Mouse (Mus musculus) heart, postnatal 36 days (tissue): Measurements from ENCODE around the gene Plxna2. TPM values are rescaled to one million over a fixed set of nuclear protein-coding genes. Genes with fewer than 3 reads are reported as not detected.

Experiments
- DNase-seq, 2 experiments: peaks; one replicate each; pipeline ENCODE4 v3.0.0; 2021 to 2022
- intact Hi-C: fragments of 180-260 bp; cut with DNase I; formaldehyde crosslinking; loops from one replicate; pipeline ENCODE4 v1.15.1; 2025
- total RNA-seq, 2 experiments: library from RNA; stranded (reverse); gene quantifications; 2 replicates each; pipeline ENCODE4 v1.2.3; 2021

Gene Plxna2
- total RNA-seq, 2 experiments from 2014 or later = 24.1 to 31.9 TPM

DNA sequence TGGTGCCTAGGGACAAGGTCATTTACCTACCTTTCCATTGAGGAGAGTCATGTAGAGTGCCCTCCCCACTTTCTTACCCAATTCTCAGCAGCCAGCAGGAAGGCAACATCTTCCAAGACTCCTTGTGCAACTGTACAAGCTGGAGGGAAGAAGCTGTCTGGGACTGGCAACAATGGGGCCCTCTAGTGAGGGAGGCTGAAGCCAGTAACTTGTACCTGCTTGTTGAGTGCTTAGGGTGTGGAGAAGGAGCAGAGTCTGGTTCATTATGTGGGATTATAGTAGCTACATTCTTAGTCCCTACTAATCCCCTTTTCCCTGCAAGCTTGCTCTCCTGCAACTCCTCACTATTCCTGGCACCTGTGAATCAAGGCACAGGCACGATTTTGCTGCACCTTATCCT lies 32.1 kb downstream of the Plxna2 start:
- DNase-seq = no peak
- intact Hi-C loops = no loop called here

DNA sequence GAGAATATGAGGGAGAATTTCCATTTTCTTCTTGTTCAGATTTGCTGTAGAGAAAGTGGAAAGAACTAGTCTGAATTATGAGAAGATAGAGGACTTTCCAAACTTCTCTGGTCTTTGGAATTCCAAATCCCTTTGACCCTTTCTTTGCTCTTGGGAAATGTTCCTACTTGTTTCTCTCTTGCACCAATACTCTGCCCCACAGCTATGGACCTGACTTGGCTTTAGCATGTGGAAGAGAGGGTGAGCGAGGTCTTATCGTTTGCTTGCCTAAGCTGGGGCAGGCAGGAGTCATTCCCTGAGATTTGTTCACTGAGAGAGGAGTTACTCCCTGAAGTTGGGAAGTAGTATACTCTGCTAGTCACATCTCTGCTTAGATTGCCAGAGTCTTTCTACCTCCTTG lies 32.5 kb downstream of the Plxna2 start:
- DNase-seq = no peak
- intact Hi-C loops = no loop called here

DNA sequence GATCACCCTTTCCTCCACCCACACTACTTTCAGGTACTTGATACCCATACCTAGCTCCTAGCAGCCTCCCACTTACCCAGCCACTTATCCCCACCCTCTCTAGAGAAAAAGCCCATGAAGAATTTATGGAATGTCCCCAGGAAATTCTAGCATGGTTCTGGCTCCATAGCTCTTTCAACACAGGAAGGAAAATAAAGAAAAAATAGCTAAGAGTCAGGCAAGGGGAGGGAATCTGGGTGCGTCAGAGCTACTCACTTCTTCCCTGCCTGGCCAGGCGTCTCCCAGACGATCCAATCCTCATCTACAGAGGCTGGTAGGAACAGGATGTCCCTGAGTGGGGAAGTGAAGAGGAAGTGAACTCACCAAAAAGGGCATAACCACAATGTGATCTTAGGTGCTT lies 34.0 kb downstream of the Plxna2 start:
- peak; percentile 41 to 46 for DNase-seq
- intact Hi-C loops = loop anchor here (1.0 kb wide), 1 partner anchor 32 kb away; no protein-coding TSS in a partner anchor

DNA sequence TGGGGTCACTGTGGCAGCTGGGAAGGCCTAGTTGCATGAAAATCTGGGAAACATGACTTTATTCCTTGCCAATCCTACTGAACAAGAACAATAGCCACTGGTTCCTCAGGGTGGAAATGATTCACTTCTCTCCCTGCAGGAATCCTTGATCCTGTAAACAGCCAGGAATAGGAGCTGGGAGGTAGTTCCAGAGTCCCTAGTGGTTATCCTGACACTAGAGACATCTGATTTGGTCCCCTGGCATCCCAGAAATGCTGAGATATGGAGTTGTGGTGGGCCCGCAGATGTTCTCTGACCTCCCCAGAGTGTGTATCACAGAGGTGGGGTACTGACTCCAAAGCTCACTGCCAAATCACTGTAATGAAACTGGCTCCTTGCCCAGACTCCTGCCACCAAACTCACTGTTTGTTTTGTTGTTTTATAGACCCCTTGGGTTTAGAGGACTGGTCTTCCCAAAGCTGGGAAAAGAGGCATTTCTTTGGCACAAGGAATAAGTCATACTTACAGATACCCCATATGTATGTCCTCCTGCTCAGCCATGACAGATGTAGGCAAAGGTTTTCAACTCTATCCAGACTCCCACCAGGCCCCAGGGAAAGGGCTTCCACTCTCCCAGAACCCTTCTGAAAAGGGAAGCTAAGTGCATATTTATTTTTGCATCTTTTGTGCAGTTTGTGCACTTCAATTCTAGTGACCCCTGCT lies 40.6 kb downstream of the Plxna2 start:
- intact Hi-C loops = no loop called here
- peak in 1 of 2 experiments; percentile 57 for DNase-seq

DNA sequence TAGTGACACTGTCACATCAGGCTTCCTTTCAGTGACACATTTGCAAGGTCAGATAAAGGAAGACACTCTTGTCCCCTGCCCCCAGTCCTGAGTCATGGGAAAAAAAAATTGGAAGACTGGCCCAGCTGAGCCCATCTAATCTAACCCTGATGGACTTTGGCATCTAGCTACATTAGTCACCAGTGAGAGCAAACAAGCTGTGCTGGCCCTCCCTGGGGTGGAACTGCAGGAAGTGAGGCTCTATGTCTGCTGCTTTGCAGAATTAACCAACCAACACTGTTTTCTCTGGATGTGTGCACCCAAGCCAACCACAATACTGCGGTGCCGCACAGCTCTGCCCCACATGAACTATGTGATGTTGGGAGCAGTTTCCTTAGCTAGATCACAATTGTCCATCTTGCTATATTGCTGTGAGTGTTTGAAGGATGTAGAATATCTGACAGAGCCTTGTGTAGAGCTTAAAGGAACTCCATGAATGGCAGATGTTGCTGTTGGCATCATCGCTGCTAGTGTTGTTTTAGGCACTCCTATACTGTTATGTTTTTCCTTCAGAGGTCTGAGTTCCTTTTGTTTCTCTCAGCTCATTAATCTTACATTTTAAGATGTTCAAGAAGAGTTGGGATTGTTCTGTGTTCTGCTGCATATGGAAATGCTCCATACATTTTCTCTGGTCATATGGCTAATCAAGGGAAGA lies 42.6 kb downstream of the Plxna2 start:
- DNase-seq = peak; percentile 55 to 68
- intact Hi-C loops = no loop called here

DNA sequence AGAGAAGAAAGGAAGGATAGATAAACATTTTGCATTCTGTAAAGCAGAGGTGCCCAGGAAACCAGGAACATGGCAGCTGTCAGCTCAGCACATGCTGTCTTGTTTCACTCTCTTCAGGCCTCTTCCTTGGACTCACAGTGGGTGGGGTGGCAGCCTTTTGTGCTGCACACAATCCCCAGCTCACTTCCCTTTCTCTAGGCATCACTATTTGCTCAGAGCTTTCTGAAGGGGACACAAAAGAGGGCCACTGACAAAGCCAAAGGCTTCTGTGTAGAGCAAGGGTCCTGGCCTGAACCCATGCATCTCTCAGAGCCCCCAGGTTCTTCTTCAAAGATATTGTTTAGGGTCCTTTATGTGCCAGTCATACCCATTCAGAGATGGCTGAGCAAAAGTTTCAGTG lies 45.0 kb downstream of the Plxna2 start:
- DNase-seq = no peak
- intact Hi-C loops = no loop called here

DNA sequence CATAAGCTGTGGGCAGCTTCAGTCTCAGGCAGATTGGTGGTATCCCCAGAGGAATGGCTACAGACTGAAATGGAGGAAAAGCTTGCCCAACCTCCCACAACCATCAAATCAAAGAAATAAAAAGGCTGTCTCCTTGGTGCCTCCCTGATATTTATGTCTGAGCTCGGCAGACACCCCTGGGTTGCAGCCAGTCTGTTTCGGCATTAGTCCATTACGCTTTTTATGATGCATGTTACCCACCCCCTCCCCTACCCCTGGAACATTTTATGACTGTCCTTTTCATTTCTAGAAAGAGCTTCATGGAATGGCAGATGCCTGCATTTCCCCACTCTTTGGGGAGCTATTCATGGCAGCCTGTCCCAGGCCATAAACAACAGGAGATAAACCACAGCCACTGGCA lies 47.7 kb downstream of the Plxna2 start:
- intact Hi-C loops = loop anchor here (2.0 to 5.0 kb wide), 2 partner anchors 15 to 57 kb away; no protein-coding TSS in a partner anchor
- no peak for DNase-seq

DNA sequence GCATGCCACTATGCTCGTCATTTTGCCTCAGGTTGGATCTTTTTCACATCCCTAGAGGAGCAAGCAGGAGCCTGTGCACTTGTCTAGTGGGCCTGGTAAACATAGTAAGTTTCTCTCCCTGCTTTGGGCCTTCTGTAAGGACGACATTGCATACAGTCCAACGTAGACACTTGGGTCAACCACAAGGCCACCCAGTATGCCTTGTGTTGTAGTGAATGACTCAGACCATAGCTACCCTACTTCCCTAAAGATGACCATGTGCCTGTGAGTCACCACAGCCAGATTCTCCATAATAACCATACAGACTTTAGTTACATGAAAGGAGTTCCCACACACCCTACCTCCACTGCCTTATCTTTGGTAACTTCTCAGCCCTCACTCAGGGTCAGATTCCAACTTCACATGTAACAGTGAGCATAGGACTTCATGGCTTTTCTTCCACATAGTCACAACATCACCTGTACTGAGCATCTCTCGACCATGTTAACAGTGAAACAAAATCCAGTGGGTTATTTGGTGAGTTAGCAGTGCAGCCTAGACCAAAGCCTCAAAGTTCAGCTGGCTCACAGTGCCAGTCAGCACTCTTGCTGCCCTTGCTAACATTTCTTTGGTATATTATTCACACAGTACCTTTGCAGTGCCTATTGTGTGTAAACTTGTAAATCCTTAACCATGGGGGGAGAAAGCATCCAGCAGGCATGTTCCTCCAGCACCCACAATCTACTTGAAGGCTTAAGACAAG lies 53.9 kb downstream of the Plxna2 start:
- intact Hi-C loops = no loop called here
- no peak for DNase-seq

DNA sequence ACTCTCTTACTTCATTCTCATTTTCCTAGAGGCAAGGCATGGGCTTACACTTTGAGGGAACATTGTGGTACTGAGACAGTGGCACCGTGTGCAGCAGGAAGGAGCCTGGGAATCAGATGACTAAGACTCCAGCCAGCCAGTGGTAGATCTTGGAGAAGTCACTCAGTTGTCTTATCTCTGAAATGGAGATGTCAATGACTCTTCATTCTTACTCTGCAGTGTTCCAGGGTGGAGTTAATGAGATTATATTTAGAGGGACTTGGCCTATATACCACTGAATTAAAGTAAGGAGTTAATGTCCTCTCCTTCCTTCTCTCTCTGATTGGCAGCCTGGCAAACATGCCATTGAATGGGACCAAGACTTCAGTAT lies 54.5 kb downstream of the Plxna2 start:
- intact Hi-C loops = no loop called here
- DNase-seq = no peak

DNA sequence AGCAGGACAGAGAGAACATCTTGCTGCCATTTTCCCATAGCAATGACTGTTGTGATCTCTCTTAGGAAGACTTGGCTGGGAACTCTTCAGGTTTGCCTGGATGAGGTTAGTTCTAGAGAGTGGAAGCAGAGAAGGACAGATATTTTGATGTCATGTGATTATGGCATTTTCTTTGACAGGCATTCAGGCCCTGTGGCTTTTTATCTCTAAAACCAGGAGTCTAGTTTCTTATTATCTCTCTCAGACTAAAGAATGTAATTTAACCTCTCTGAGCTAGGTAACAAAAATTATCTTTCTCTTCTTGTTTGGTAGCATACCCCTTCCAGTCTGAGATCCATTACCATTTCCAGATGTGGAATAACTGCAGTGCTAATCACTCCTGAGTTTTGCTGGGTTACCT lies 55.2 kb downstream of the Plxna2 start:
- intact Hi-C loops = no loop called here
- DNase-seq = no peak

DNA sequence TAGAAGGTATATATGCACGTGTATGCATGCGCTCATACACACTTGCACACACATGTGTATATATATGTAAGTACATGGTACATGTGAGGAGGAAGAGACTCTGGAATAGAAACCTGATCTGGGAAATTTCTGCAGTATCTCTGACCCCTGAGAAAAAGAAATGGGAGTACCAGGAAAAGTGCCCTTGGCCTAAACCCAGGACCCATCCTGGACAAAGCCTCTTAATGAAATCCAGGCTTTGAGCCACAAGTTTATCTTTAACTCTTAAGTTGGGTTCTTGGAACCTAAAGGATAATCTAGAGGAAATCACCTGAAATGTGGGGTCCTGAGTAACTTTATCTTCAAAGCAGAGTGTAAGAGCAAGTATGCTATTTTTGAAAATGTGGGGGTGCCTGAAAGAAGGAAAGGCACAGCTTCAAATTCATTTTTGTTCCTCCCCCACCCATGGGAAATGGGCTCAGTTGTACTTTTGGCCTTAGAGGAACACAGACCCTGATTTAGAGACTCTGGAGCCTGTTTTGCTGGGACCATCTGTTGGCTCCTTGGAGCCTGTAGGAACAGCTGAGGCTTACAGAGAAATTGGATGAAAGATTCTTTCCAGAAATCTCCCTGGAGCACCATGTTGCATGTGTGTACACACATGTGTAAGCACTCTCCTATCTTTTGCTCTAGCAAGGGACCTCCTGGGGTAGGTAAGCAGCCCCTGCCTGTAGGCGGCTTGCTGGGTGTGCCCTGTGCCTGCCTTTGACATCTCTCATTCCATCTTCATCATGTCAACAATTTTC lies 57.3 kb downstream of the Plxna2 start:
- intact Hi-C loops = no loop called here
- DNase-seq = no peak

DNA sequence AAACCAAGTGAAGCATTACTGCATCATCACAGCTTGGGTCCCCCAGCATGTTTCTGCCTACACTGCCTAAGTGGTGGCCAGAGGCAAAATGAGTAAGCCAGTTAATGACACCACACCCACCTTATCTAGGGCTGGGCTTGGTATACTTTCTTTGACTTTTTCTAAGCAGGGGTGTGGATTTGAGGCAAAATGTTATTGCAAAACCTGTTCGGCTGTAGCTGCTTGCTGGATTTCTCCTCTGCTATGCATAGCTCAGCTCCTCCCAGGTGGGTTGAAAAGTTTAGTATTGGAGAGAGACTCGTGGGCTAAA lies 57.8 kb downstream of the Plxna2 start:
- no peak for DNase-seq
- intact Hi-C loops = no loop called here

DNA sequence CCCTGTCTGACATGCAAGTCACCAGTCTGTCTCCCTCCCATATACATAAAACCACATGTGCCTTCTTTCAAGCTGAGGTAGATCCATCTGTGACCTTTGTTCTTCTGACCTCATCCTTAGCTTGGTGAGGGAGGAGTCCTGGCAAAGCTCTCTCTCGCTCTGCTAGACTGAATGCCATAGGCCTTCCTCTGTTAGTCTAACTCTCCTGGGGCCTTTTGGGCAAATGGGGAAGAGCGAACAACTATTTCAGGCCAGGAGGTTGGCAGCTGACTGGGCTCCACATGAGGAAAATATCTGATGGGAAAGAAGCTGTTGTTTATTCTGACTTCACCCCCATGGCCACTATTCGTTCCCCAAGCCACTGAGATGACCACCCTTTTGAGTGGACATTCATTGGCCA lies 59.9 kb downstream of the Plxna2 start:
- intact Hi-C loops = no loop called here
- no peak for DNase-seq

DNA sequence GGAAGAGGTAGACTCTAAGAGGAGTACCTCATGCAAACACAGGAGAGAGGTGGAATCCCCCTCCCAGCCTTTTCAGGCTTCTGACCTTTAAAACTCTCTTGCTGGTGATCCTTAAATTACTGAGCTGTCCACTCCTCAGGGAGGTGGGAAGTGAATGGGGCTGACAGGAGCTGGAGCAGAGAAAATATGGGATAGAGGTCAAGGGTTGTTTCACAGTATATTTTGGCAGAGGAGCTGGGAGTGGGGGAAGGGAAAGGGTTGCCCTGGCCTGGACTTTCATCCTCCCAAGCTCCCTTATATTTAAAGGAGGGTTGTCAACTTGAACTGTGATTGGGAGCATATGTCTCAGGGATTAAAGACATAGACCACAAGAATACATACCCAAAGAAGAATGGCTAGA lies 61.1 kb downstream of the Plxna2 start:
- intact Hi-C loops = no loop called here
- DNase-seq = no peak

DNA sequence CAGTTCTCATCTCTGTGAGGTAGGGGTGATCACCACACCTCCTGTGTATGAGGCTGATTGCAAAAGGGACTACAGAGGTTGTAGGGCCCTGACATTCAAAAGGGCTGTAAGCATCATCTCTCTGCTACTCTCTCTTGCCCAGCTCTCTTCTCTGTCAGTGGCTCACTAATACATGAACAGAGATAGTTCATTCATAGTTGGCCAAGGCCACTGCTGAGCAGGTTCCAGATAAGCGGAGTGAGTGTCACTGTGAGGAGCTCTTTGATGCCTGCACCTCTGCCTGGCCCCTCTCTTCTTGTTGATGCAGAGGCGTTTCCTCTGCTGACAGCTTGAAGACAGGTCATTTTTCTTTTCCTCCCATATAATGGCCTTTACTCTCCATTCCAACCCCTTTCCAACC lies 62.1 kb downstream of the Plxna2 start:
- intact Hi-C loops = loop anchor here (2.0 kb wide), 1 partner anchor 15 kb away; no protein-coding TSS in a partner anchor
- no peak for DNase-seq

DNA sequence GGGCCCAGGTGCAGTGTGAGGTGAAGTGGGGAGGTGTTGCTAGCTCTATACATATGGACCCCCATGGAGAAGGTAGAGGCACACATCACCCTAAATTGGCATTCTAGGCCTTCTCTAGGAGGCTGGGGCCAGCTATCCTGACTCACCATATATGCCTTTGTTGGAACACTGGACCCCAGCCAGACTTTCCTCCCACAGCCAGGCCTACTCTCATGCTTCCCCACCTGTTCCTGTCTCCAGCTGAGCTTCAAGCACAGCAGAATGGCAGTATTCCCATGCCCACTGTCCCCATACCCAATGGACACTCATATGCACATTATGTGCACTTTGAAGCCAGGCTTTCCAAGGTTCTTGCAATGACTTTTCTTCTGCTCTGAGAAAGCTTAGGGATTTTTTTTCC lies 64.0 kb downstream of the Plxna2 start:
- no peak for DNase-seq
- intact Hi-C loops = no loop called here

DNA sequence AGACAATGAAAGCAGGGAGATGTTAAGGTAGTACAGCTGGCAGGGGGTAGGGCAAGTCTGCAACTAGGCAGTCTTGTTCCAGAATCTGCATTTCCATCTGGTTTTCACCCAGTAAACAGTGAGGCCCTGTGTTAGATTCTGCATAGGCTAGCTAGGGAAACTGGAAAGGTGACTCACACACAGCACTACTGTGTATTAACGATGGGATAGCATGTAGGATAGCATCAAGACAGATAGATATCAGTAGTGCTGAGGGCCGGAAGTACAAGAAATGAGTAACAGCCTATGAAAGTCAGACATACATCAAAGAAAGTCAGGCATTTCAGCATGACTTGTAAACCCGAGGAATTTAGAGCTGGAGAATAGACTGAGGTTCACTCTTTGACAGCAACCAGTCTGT lies 65.1 kb downstream of the Plxna2 start:
- intact Hi-C loops = no loop called here
- no peak for DNase-seq

DNA sequence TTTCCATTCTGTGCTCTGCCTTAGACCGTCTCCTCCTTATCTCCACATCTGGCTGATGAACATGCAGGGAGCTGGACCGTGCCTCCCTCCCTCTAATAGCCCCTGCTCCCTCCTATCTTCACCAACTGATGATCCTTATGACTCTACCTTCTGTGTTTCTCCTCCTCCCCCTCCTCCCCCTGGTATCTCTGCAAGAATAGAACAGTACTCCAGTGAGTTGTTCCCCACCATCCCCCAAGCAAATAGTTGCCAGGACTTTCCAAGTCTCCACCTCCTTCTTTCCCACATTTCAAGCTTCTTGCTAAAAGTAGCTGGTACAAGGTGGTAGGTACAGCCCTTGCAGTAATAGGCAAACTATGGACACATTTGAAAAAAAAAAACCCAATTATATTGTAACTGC lies 67.9 kb downstream of the Plxna2 start:
- intact Hi-C loops = no loop called here
- no peak for DNase-seq

DNA sequence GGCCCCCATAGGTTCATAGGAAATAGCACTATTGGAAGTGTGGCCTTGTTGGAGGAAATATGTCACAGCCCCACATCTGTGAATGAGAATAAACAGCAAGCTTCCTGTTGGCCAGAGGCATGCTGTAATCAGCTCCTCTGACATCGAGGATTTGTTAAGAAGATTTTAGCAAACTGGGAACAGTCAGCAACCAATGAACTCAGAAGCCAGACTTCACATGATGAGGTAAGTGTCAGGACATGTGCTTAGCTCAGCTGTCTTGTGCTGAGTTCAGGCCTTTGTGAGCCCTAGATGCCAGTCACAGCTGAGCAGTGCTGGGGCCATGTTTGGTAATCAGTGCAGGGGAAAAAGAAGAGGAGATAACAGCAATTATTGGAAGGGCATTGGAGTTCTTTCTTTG lies 69.7 kb downstream of the Plxna2 start:
- intact Hi-C loops = no loop called here
- no peak for DNase-seq

DNA sequence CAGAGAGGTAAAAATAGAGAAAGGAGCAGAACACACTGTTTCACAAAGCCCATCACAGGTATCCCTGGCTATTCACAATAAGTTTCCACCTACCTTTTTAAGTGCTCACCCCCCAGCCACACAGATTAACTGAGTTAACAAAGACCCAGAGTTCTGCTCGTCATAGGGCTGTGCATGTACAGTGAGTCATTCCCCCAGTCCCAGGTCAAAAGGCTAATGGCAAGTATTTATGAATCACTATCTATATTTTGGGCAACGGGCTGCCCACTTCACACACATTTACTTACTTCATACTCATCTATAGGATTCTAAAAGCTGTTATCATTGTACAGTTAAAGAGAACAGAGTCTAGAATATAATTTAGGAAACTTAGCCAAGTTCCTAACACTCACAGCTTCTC lies 70.1 kb downstream of the Plxna2 start:
- intact Hi-C loops = no loop called here
- DNase-seq = no peak

DNA sequence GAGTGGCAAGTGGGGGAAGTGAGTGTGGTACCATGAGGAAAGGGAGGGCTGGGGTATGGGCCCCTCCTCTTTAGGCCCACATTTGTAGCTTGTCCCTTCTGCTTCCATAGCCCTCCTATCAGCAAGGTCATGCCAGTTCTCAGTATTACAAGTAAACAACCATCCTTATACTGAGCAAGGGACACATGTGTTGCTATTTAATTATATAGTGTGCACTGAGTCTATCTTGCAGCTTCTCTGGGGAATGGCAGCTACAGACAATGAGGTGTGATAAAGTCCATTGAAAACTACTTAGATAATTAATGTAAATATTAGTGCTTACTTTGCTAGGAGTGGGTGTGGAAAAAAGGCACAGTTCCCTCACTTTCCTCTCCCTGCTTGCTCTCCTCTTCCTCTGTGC lies 75.0 kb downstream of the Plxna2 start:
- no peak for DNase-seq
- intact Hi-C loops = no loop called here
